Mouse (Mus musculus) gastrocnemius, postnatal 14 days (tissue): ENCODE data around the gene Nags. TPM values are rescaled to one million over a fixed set of nuclear protein-coding genes. Genes with fewer than 3 reads are reported as not detected.

ENCODE experiments used
- DNase-seq: peaks from one replicate; pipeline ENCODE4 v3.0.0; 2021; ENCODE audit warnings: mixed read lengths
- intact Hi-C: fragments of 180-260 bp; cut with DNase I; formaldehyde crosslinking; loops from one replicate; pipeline ENCODE4 v1.15.1; 2025; ENCODE audit warnings: low total_unique reads
- long read RNA-seq, 2 experiments: library from polyadenylated mRNA; stranded (forward); transcript quantifications; one replicate each; pipeline ENCODE4 v2.0.0; 2021
- total RNA-seq, 2 experiments: library from RNA; stranded (reverse); gene quantifications; 2 replicates each; pipeline ENCODE4 v1.2.3; 2021

Nags gene
- total RNA-seq: not detected
- long read RNA-seq, experiment 1: 0 reads
- long read RNA-seq, experiment 2: 0 reads

DNA sequence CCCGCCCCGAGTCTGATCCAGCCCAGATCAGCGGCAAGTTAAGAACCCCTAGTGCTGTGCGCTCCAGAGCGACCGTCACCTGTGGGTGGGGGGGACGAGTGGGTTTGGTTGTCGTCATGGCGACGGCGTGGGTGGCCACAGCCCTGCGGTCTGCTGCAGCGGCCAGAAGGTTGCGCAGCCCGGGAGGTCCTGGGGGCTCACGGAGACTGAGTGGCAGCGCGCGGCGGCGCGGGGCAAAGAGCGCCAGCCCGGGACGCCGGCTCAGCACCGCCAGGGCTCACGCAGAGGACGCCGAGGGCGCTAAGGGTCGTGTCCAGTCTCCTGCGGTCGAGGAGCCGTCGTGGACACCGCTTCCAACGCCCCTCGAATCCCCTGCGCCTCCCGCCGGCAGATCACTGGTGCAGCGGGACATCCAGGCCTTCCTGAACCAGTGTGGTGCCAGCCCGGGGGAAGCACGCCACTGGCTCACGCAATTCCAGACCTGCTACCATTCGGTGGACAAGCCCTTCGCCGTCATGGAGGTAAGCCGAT lies at the start of gene Nags:
Gene Nags, plus strand, starts transcription at position 43 of the 531 bp plus-strand sequence.
- intact Hi-C loops: no loop called here
- no peak for DNase-seq

- DNase-seq: no peak
- intact Hi-C loops: no loop called here
These were observed 49.6 kb upstream of the Nags start for GRCm38 (mm10) chr11:102095676-102096075.

DNA sequence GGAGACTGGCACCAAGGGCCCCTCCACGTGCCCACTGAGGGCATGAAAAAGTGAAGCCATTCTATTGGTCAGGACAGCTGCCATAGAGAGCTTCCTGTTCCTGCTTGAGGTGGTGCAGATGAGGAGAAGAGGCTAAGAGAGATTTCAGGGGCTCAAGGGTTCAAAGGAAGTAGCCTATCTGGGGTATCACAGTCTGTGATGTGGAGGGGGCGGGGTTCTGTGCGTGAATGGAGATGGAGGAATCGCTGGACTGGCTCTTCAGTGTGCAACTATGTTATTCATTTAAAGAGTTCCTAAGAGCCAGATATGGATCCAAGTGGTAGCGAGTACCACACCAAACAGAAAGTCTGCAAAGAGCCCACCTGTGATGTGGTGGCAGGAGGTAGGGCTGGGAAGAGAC lies 48.9 kb upstream of the Nags start:
- DNase-seq: no peak
- intact Hi-C loops: no loop called here

DNA sequence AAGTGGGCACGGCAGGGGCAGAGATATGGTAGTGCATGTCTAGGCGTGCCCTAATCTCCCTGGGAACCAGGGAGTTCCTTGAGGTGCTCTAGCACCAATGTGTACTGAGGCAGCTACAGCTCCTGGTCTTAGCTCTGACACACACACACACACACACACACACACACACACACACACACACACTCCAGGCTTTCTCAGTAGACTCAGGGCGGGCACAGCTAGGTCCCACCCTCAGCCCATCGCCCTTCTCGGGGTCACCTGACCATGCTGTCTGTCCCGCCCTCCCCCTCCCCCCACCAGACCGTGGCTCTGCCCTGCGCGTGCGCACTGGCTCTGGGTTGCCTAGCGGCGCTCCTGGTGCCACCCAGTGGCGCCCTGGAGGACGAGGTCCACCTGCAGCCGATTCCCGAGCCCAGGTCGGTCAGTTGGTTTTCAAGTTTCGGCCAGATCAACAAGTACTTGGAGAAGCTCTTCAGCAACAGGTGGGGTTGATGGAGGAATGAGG lies 48.4 kb upstream of the Nags start:
- DNase-seq: peak; percentile 72
- intact Hi-C loops: no loop called here

DNA sequence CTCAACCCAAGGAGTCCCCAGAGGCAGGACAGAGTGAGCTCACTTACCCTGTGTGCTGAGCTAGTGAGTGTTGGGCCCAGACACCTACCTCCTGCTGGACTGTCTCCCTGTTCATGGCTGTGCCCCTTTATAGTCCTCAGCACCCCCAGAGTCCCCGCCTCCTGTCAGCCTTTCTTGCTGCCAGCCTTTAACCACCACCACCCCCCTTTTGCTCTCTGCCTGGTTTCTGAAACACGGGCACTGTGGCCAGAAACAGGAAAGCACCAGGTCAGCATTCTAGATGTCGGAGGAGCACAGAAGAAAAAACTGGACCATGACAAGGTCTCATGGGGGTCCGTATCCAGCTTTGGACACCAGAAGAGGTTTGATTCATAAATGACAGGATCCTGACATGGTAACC lies 44.1 kb upstream of the Nags start, which contains the start of gene Ppy:
Gene Ppy, minus strand, starts transcription at position 101 of the 400 bp plus-strand sequence.
- intact Hi-C loops: loop anchor here (5.0 to 10.0 kb wide), 2 partner anchors 36 to 164 kb away; partner anchors contain the start of gene Asb16
- no peak for DNase-seq

GRCm38 (mm10) chr11:102102485-102103258 lies 42.6 kb upstream of the Nags start:
- DNase-seq: peak; percentile 66
- intact Hi-C loops: loop anchor here (5.0 to 10.0 kb wide), 2 partner anchors 35 to 162 kb away; partner anchors contain the start of gene Asb16

- intact Hi-C loops: loop anchor here (10.0 kb wide), 1 partner anchor 158 kb away; the partner anchor contains the start of gene Asb16
These were observed 38.4 kb upstream of the Nags start for GRCm38 (mm10) chr11:102106911-102107310.

GRCm38 (mm10) chr11:102107732-102108131 lies 37.6 kb upstream of the Nags start, which contains the start of gene Pyy:
Pyy (minus strand) TSS chr11:102107832.
- DNase-seq: no peak
- intact Hi-C loops: loop anchor here (10.0 kb wide), 1 partner anchor 157 kb away; the partner anchor contains the start of gene Asb16

More at GRCm38 (mm10) chr11:102106911-102107310, 38.4 kb upstream of the Nags start:
- no peak for DNase-seq

DNA sequence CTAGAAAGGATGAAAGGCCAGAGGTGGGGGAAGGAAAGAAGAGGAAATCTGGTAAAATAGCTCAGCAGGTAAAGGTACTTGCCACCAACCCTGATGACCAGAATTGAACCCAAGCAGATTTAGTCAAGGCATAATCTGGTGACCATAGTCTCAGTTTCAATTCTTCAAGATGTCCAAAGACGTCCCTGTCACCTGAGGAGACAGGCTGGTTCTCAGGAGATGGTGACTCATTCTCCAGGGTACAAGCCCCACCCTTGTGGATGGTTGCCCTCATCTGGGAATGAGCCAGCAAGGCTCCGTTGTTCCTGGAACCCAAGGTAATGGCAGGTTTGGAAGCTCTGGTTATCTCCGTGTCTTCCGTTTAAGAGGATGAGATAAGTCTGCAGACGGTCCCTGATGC lies 33.7 kb upstream of the Nags start:
- DNase-seq: no peak
- intact Hi-C loops: no loop called here

DNA sequence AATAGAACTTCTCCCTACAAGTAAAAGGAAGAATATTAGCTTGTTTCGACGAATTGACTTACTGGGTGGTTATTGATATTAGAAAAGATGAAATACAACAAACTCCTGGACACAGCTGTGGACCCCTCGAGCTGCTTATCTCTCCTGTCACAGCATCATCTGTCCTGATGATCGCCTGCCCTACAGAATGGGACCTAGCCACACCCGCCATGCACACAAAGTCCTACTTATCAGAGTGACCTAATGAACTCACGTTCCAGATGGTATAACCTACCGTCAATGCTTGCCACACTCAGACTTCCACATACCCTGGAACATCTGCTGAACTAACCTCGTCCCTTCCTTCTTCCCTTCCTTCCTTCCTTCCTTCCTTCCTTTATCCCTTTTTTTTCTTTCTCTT lies 29.1 kb upstream of the Nags start:
- no peak for DNase-seq
- intact Hi-C loops: no loop called here

DNA sequence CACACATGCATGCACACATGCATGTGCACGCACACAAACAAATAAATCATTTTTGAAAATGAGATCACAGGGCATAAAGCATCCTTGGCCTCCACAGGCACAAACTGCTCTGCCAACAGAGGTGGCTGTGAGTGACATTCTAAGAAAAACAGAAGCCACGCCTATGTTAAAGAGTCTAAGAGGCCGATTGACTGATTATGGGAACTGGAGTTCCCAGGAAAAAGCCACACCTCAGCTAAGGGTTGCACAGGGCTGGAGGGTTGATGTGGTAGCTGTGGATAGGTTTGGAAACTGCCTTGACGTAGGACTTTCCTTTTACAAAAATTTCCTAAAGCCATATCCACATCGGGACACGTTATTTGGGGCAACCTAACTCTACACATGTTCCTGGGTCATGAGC lies 27.9 kb upstream of the Nags start:
- intact Hi-C loops: no loop called here
- no peak for DNase-seq

GRCm38 (mm10) chr11:102134516-102134915 lies 10.8 kb upstream of the Nags start:
- intact Hi-C loops: no loop called here

DNA sequence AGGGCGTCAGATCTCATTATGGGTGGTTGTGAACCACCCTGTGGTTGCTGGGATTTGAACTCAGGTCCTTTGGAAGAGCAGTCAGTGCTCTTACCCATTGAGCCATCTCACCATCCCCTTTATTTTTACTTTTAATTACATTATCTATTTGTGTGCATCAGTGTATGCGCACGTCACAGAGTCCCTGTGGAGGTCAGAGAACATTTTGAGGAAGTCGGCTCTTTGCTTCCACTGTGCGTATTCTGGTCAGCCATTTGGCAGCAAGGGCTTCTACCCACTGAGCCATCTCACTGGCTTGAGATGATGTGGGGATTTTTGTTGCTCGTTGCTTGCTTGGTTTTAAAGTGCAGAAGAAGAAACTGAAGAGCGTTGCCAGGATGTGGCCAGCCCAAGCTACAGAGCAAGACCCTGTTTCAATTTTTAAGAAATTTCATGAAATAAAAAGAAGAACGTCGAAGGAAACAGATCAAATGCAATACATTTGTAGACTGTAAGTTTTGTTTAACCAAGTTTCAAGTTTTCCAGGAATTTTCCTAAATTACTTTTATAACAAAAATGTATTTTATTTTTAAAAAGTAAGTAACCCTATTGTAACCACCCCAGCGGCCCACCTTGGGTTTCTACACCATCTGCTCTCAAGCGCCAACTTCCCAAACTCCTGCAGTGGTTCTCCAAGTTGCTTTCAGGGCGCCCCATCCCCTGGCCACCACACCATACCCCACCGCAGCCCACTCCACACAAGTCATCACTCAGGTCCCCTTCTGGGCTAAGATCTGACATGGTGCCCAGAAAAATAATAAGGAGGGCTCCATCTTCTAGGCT lies 7.5 kb upstream of the Nags start:
- no peak for DNase-seq
- intact Hi-C loops: loop anchor here (5.0 kb wide), 2 partner anchors 36 to 76 kb away; partner anchors contain the start of gene Ppy

More at GRCm38 (mm10) chr11:102134516-102134915, 10.8 kb upstream of the Nags start:
- no peak for DNase-seq

DNA sequence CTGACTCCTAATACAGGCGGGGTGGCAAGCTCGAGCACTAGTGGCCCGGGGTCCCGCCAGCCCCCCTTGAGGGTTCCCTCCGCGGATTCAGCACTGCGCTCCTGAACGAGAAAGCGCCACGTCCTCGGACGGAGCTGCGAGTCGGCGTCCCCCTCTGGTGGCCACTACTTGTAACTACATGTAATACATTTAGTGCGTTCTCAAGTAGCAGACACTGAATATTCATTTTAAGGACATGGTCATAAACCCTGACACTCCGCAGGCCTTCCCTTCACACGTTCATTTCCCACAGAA lies 6.9 kb upstream of the Nags start:
- peak; percentile 65 for DNase-seq
- intact Hi-C loops: loop anchor here (5.0 kb wide), 2 partner anchors 36 to 76 kb away; partner anchors contain the start of gene Ppy

GRCm38 (mm10) chr11:102140508-102140907 lies 4.8 kb upstream of the Nags start:
- intact Hi-C loops: no loop called here
- peak; percentile 37 for DNase-seq

DNA sequence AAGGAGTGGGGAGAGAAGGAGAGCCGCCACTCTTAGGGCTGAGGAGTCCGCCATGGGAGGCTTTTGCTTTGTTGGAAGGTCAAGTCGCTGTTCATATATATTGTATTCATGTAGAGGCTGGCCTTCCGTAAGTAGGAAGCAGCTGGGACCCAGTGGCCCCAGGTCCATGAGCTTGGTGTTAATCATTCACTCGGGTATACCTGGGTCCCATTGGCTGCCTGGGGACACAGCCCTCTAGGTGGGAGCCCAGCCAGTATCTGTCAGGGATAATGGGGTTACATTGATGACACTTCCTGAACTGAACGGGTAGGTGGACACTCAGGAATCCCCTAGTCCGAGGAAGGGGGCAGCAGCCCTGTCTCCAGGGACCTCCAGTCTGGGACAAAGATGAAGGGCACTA lies 3.0 kb upstream of the Nags start:
- intact Hi-C loops: no loop called here
- no peak for DNase-seq

DNA sequence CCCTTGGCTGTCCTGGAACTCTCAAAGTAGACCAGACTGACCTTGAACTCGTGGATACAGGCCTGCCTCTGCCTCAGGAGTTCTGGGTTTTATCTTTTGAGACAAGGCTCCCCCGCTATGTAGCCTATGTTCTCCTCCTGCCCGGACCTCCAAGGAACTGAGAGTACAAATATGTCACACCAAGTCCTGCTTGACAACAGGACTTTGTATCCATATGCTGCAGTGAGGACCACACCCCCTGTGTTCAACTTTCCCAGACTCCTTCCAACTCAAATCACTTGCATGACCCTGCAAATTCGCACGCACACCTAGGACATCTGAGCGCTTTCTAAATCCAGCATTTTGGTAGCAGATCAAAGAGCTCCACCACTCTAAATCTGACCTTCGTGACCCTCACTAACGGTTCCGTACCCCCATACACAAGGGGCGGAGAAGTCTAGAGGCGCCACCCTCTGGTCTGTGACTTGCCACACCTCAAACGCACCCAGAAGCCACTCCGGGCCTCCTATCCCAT lies 299 bp upstream of the Nags start:
- intact Hi-C loops: no loop called here
- DNase-seq: no peak

GRCm38 (mm10) chr11:102146005-102146404 lies 692 bp downstream of the Nags start:
- DNase-seq: no peak
- intact Hi-C loops: no loop called here

GRCm38 (mm10) chr11:102146531-102146930 lies 1.2 kb downstream of the Nags start:
- intact Hi-C loops: no loop called here
- no peak for DNase-seq
